Mouse (Mus musculus) heart, embryonic 14.5 days (tissue): Measurements from ENCODE around the gene Odf3b. TPM values are rescaled to one million over a fixed set of nuclear protein-coding genes. Genes with fewer than 3 reads are reported as not detected.

Experiments used
- ATAC-seq: fragments of 200-750 bp; cut with Nextera tagmentation; 2 replicates; pipeline ENCODE4 v1.8.0; 2017; ENCODE audit warnings: low read depth, moderate TSS enrichment; ENCODE audit not compliant: insufficient number of reproducible peaks, insufficient read depth, low FRiP score
- H3K27ac ChIP-seq, 2 experiments: fragments of 200-500 bp in 1 of 2; fragments of 300-500 bp in 1 of 2; sonication (generic) in 1 of 2; replicated peaks in 1 of 2; 2 replicates each; pipeline ENCODE4 v1.5.1; 2012 to 2014; ENCODE audit warnings: low read depth in 2 of 2, low read length in 2 of 2, control low read depth in 1 of 2, mild to moderate bottlenecking in 1 of 2, mixed read lengths in 1 of 2; ENCODE audit not compliant: control insufficient read depth in 1 of 2, insufficient read depth in 1 of 2
- H3K27me3 ChIP-seq: fragments of 300-500 bp; sonication (generic); 2 replicates; pipeline ENCODE4 v1.6.1; 2014; ENCODE audit warnings: mild to moderate bottlenecking, low read length, control low read depth; ENCODE audit not compliant: control insufficient read depth, insufficient read depth
- H3K36me3 ChIP-seq: fragments of 300-500 bp; sonication (generic); 2 replicates; pipeline ENCODE4 v1.6.1; 2014; ENCODE audit warnings: mild to moderate bottlenecking, control low read depth, low read length, mixed read lengths; ENCODE audit not compliant: control insufficient read depth, insufficient read depth
- H3K4me1 ChIP-seq, 2 experiments: fragments of 200-500 bp in 1 of 2; fragments of 300-500 bp in 1 of 2; sonication (generic) in 1 of 2; 2 replicates each; pipeline ENCODE4 v1.6.1; 2012 to 2014; ENCODE audit warnings: low read length in 2 of 2, control low read depth in 1 of 2, mixed read lengths in 1 of 2; ENCODE audit not compliant: control insufficient read depth in 2 of 2, insufficient read depth in 2 of 2
- H3K4me2 ChIP-seq: fragments of 300-500 bp; sonication (generic); 2 replicates; pipeline ENCODE4 v1.6.1; 2014; ENCODE audit warnings: mild to moderate bottlenecking, low read length
- H3K4me3 ChIP-seq, 2 experiments: fragments of 200-500 bp in 1 of 2; fragments of 300-500 bp in 1 of 2; sonication (generic) in 1 of 2; 2 replicates each; pipeline ENCODE4 v1.5.1; 2012 to 2014; ENCODE audit warnings: low read length in 2 of 2, mild to moderate bottlenecking in 2 of 2, control low read depth in 1 of 2, low read depth in 1 of 2, moderate library complexity in 1 of 2; ENCODE audit not compliant: control insufficient read depth in 1 of 2, insufficient read depth in 1 of 2
- H3K9ac ChIP-seq: fragments of 300-500 bp; sonication (generic); 2 replicates; pipeline ENCODE4 v1.6.1; 2014; ENCODE audit warnings: mild to moderate bottlenecking, low read length
- H3K9me3 ChIP-seq: fragments of 300-500 bp; sonication (generic); 2 replicates; pipeline ENCODE4 v1.6.1; 2016; ENCODE audit warnings: low read length, control low read depth; ENCODE audit not compliant: control insufficient read depth
- WGBS: fragments of 180-500 bp; shearing (Covaris S2); extraction: QIAGEN DNeasy Blood & Tissue Kit; methylation state at CpG from one replicate; pipeline ENCODE4 v1.1.7; 2014; 5-methylcytosine and 5-hydroxymethylcytosine counted together
- polyA plus RNA-seq: library from polyadenylated mRNA; unstranded; fragments of >200 nt; fragmentation: Nextera tagmentation; extraction: Ambion mirVana; gene quantifications from 2 replicates; pipeline ENCODE4 v1.2.1, GENCODE M21; 2014

Gene Odf3b
- polyA plus RNA-seq, 1 experiment from 2014 or later: 0.76 TPM

DNA sequence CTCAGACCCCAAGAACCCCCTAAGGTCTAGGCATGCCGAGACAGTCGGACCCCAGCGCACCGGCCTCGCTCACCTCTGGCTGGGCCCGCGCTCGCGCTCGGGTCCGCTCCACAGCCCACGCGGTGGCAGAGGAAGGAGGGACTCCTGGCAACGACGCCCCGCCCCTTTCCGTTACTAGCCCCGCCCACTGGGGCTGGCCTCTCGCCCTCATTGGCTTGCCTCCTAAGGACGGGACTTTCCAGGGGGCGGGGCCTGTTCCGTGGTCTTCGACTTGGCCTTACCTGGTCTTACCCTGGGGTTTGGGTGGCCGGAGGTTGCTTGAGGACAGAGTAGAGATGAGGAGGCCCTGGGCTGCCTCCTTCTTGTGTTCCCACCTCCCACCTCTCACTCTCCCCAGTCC lies 31.0 kb upstream of the Odf3b start, which contains the start of gene Syce3:
Syce3 (minus strand) TSS at position 386 of the 400 bp plus-strand sequence.
- no peaks in the 10 kb centered on the region for H3K36me3 ChIP-seq
- peaks cover 10% of the 10 kb centered on the region; the same call in 1 of the 2 replicates for H3K9me3 ChIP-seq
- no peaks in the 10 kb centered on the region for H3K27me3 ChIP-seq
- ATAC-seq: peak; percentile 39; the same call in 1 of the 2 replicates
- H3K4me3 ChIP-seq: no peak within 1 kb of the TSS
- no peak within 1 kb of the TSS for H3K27ac ChIP-seq
- WGBS: 79% methylated on average over 24 of the region's 24 CpGs
- H3K4me2 ChIP-seq: no peak within 1 kb of the TSS
- H3K4me1 ChIP-seq: peaks cover 0 to 4% of the 10 kb centered on the region in 2 experiments; a peak in 1 of 4 replicates
- no peak within 1 kb of the TSS for H3K9ac ChIP-seq

DNA sequence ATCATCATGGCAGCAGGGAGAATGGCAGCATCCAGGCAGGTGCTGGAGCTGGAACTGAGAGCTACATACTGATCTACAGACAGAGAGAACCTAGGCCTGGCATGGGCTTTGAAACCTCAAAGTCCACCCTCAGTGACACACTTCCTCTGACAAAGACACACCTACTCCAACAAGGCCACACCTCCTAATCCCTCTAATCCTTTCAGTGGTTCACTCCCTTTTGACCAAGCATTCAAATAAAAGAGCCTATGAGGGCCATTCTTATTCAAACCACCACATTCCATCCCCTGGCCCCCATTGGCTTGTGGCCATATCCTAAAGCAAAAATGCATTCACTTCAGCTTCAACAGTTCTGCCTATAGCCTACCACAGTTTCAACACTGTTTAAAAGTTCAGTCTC lies 27.6 kb upstream of the Odf3b start:
- Histone ChIP-seq H3K4me1 (no peaks in the 10 kb centered on the region), H3K4me2 (no peak overlapping the region), H3K9ac (no peak overlapping the region), H3K27ac (no peak overlapping the region), H3K9me3 (peaks cover 10% of the 10 kb centered on the region; the same call in 1 of the 2 replicates), H3K27me3 (no peaks in the 10 kb centered on the region), H3K36me3 (no peaks in the 10 kb centered on the region), H3K4me3 (no peak overlapping the region)
- ATAC-seq: no peak

DNA sequence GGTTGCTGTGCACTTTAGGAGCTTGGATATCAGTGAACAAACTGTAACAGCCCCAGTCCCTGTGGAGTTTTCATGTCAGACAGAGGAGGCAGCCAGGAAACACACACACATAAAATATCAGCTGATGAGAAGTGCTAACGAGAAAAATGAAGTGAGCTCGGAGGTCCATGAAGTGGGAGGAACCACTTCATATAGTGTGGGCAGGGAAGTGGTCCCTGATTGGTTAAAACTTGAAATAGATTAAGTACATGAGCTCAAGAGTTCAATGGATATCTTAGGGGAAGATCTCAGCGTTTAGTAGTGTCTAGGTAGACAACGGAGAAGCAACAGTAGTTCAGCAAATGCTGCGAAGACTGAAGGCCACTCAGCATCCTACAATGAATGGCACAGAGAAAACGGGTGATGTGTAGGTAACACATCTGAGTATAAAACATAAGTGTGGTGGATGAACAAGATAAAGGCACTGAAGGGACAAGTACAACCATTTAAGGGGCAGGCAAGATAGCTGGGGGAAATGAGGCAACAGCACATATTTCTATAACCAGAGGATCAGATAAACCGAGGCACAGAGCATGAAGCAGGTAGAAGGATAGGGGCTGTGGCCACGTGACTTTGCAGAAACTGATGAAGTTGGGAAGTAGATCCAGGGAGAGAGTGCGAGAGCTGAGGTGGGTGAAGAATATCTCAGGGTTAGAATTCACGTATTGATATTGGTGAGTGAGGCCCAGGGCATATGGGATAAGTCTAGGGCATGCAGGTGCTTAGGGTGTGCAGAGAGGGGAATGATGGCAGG lies 25.9 kb upstream of the Odf3b start:
- Histone ChIP-seq H3K27me3 (no peaks in the 10 kb centered on the region), H3K27ac (no peak overlapping the region), H3K4me1 (no peaks in the 10 kb centered on the region), H3K9ac (no peak overlapping the region), H3K4me2 (no peak overlapping the region), H3K36me3 (no peaks in the 10 kb centered on the region), H3K4me3 (no peak overlapping the region), H3K9me3 (peaks cover 10% of the 10 kb centered on the region; the same call in 1 of the 2 replicates)
- ATAC-seq: no peak
- 70% methylated on average over 10 of the region's 10 CpGs for WGBS

DNA sequence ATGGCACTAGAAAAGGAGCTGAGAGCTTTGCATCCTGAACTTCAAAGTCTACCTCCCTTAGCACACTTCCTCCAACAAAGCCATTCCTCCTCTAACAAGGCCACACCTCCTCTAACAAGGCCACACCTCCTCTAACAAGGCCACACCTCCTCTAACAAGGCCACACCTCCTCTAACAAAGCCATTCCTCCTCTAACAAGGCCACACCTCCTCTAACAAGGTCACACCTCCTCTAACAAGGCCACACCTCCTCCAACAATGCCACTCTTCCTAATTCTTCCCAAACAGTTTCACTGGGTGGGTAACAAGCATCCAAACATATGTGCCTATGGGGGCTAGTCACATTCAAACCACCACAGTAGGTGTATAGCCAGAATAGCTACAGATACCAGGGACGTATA lies 23.4 kb upstream of the Odf3b start:
- WGBS: 73% methylated on average over 1 of the region's 1 CpGs
- no peak overlapping the region for H3K27ac ChIP-seq
- no peak overlapping the region for H3K4me3 ChIP-seq
- no peak overlapping the region for H3K9ac ChIP-seq
- no peak overlapping the region for H3K4me2 ChIP-seq
- no peaks in the 10 kb centered on the region for H3K36me3 ChIP-seq
- no peak for ATAC-seq
- peaks cover 5% of the 10 kb centered on the region; the same call in 1 of the 2 replicates for H3K9me3 ChIP-seq
- no peaks in the 10 kb centered on the region for H3K27me3 ChIP-seq
- no peaks in the 10 kb centered on the region for H3K4me1 ChIP-seq

DNA sequence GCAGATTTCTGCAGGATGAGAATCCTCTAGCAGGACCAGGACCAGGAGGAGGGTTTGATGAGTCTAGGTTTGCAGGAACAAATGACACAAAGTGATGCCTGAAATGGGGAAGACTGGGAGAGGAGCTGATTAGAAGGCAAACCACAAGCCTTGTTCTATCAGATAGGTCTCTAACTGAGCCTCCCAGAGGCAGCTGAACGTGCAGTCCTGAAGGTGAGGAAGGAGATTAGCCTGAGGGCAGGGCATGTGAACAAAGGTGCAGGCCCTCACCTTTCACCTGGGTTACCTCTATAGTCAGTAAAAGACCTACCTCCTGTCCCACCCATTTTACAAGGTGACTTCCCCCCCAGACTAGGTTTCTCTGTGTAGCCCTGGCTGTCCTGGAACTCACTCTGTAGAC lies 20.6 kb upstream of the Odf3b start:
- Histone ChIP-seq H3K36me3 (no peaks in the 10 kb centered on the region), H3K27me3 (no peaks in the 10 kb centered on the region), H3K9me3 (no peaks in the 10 kb centered on the region), H3K27ac (no peak overlapping the region), H3K4me2 (no peak overlapping the region), H3K4me3 (no peak overlapping the region), H3K9ac (no peak overlapping the region), H3K4me1 (no peaks in the 10 kb centered on the region)
- 40% methylated on average over 1 of the region's 1 CpGs for WGBS
- ATAC-seq: no peak

DNA sequence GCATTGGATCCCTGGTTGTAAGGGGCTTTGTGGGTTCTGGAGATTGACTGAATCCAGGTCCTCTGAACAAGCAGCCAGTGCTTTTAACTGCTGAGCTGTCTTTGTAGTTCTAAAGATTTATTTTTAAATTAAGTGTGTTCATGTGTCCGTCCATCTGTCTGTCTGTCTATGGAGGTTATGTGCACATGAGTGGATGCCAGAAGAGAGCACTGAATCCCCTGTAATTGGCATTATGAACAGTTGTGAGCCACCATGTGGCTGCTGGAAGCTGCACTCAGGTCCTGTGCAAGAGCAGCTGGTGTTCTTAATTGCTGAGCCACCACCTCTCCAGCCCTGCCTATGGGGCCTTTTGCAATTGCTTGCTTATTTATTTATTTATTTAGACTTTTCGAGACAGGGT lies 19.1 kb upstream of the Odf3b start:
- no peak overlapping the region for H3K4me2 ChIP-seq
- H3K9ac ChIP-seq: no peak overlapping the region
- WGBS: 85% methylated on average over 2 of the region's 2 CpGs
- no peak for ATAC-seq
- H3K36me3 ChIP-seq: no peaks in the 10 kb centered on the region
- no peaks in the 10 kb centered on the region for H3K4me1 ChIP-seq
- H3K27me3 ChIP-seq: no peaks in the 10 kb centered on the region
- H3K4me3 ChIP-seq: no peak overlapping the region
- no peak overlapping the region for H3K27ac ChIP-seq
- H3K9me3 ChIP-seq: no peaks in the 10 kb centered on the region

DNA sequence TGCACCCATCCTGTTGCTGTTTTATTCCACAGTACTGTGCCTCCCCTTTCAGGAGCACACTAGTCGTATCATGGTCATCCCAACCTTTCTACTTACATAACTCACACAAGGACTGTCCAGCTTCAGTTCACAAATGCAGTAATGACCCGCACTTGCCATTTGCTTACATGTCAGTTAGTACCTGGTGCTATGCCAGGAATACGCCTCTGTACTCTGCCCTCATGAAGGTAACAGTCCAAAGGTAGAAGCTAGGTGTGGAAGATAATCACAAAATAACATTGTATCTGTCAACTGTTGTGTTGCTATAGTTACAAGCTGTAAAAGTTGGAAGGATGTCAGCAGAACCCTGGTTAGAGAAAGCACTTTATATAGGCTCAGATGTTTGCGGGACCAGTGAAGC lies 17.8 kb upstream of the Odf3b start:
- Histone ChIP-seq H3K36me3 (no peaks in the 10 kb centered on the region), H3K9ac (no peak overlapping the region), H3K27ac (no peak overlapping the region), H3K4me3 (no peak overlapping the region), H3K27me3 (no peaks in the 10 kb centered on the region), H3K9me3 (no peaks in the 10 kb centered on the region), H3K4me2 (no peak overlapping the region), H3K4me1 (no peaks in the 10 kb centered on the region)
- ATAC-seq: no peak
- 84% methylated on average over 4 of the region's 4 CpGs for WGBS

DNA sequence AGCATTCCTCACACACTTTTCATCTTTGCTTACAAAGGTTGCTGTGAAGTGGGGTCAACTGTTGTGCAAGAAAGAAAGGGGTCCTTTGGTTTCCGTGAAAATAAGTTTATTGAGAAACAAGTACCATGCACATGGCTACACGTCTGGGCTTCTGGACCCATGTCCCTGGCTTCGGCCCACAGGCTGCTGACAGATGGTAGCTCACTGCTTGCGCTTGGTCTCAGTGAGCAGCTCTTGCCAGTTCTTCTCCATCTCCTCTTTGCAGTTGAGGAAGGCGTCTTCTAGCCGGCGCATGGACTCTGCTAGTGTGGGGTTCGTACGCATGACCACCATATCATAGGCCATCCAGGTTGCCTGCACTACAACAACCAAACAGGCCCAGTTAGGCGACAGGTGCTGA lies 11.0 kb upstream of the Odf3b start:
- Histone ChIP-seq H3K4me3 (no peak overlapping the region), H3K9ac (no peak overlapping the region), H3K4me1 (no peaks in the 10 kb centered on the region), H3K27ac (no peak overlapping the region), H3K4me2 (no peak overlapping the region), H3K27me3 (peaks cover 4% of the 10 kb centered on the region), H3K36me3 (no peaks in the 10 kb centered on the region), H3K9me3 (no peaks in the 10 kb centered on the region)
- 86% methylated on average over 10 of the region's 10 CpGs for WGBS
- ATAC-seq: no peak
